Mouse (Mus musculus): ENCODE measurements around the gene H2-D1. TPM values are rescaled to one million over a fixed set of nuclear protein-coding genes. Genes with fewer than 3 reads are reported as not detected.

H2-D1 gene
- polyA plus RNA-seq, 1 experiment from 2014 or later = 87.2 TPM

- no peak overlapping the region for H3K4me3 ChIP-seq (ENCODE audit: low read length)
Observed at GRCm38 (mm10) chr17:35237504-35237903, 25.0 kb upstream of the H2-D1 start.

DNA sequence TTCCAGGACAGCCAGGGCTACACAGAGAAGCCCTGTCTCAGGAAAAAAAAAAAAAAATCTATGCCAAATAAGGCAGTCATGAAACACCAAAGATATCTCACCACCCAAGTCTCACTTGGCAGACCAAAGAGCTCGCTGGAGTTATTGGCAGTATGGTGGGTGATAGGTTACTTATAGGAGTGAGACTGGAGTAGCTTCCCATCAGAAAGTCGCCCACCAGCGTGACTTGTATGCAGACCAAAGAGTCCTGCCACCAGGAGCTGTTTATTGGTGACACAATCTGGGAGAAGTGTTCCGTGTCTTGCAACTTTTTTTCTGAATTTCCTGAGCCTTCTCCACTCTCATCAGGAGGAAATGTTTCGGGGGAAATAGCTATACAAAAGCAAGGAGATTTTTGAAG is 22.8 kb upstream of the H2-D1 start:
- H3K4me1 ChIP-seq (ENCODE audit: insufficient read depth, low read length) = peaks cover 30% of the 10 kb centered on the region
- H3K4me2 ChIP-seq (replicated peaks; ENCODE audit: low read depth, low read length) = no peak overlapping the region
- WGBS = 81% methylated on average over 5 of the region's 5 CpGs
- H3K27me3 ChIP-seq (ENCODE audit: insufficient read depth, low read length) = no peaks in the 10 kb centered on the region
- peaks cover 17% of the 10 kb centered on the region for H3K36me3 ChIP-seq (ENCODE audit: insufficient read depth, low read length)
- no peaks in the 10 kb centered on the region for H3K9me3 ChIP-seq (ENCODE audit: low read length)
- no peak overlapping the region for H3K27ac ChIP-seq (ENCODE audit: low read length)
- no peak overlapping the region for H3K9ac ChIP-seq (replicated peaks; ENCODE audit: low read length)
- ATAC-seq (ENCODE audit: low FRiP score, low TSS enrichment) = no peak
- no peak overlapping the region for H3K4me3 ChIP-seq (ENCODE audit: low read length)

More at GRCm38 (mm10) chr17:35237504-35237903, 25.0 kb upstream of the H2-D1 start:
- H3K9me3 ChIP-seq (ENCODE audit: low read length) = no peaks in the 10 kb centered on the region
- no peaks in the 10 kb centered on the region for H3K27me3 ChIP-seq (ENCODE audit: insufficient read depth, low read length)
- H3K9ac ChIP-seq (replicated peaks; ENCODE audit: low read length) = no peak overlapping the region; the same call in 1 of the 2 replicates
- peaks cover 35% of the 10 kb centered on the region for H3K4me1 ChIP-seq (ENCODE audit: insufficient read depth, low read length)
- H3K36me3 ChIP-seq (ENCODE audit: insufficient read depth, low read length) = no peaks in the 10 kb centered on the region
- WGBS = 82% methylated on average over 12 of the region's 12 CpGs
- no peak for ATAC-seq (ENCODE audit: low FRiP score, low TSS enrichment)
- H3K27ac ChIP-seq (ENCODE audit: low read length) = no peak overlapping the region
- H3K4me2 ChIP-seq (replicated peaks; ENCODE audit: low read depth, low read length) = no peak overlapping the region

- Histone ChIP-seq H3K4me3 (ENCODE audit: low read length) (peak overlapping the region; percentile 94), H3K9ac (replicated peaks; ENCODE audit: low read length) (peak overlapping the region; percentile 99), H3K4me2 (replicated peaks; ENCODE audit: low read depth, low read length) (peak overlapping the region; percentile 81), H3K4me1 (ENCODE audit: insufficient read depth, low read length) (peaks cover 38% of the 10 kb centered on the region), H3K9me3 (ENCODE audit: low read length) (no peaks in the 10 kb centered on the region), H3K27ac (ENCODE audit: low read length) (peak overlapping the region; percentile 99), H3K36me3 (ENCODE audit: insufficient read depth, low read length) (peaks cover 26% of the 10 kb centered on the region), H3K27me3 (ENCODE audit: insufficient read depth, low read length) (no peaks in the 10 kb centered on the region)
- ATAC-seq (ENCODE audit: low FRiP score, low TSS enrichment) = no peak; the same call in 1 of the 2 replicates
- WGBS = 26% methylated on average over 12 of the region's 12 CpGs
Observed at GRCm38 (mm10) chr17:35240384-35241304, 21.9 kb upstream of the H2-D1 start.

GRCm38 (mm10) chr17:35241305-35242014 is 21.1 kb upstream of the H2-D1 start, which contains the start of gene Ddx39b:
Gene Ddx39b (plus strand): TSS chr17:35241746.
- H3K9me3 ChIP-seq (ENCODE audit: low read length) = no peaks in the 10 kb centered on the region

DNA sequence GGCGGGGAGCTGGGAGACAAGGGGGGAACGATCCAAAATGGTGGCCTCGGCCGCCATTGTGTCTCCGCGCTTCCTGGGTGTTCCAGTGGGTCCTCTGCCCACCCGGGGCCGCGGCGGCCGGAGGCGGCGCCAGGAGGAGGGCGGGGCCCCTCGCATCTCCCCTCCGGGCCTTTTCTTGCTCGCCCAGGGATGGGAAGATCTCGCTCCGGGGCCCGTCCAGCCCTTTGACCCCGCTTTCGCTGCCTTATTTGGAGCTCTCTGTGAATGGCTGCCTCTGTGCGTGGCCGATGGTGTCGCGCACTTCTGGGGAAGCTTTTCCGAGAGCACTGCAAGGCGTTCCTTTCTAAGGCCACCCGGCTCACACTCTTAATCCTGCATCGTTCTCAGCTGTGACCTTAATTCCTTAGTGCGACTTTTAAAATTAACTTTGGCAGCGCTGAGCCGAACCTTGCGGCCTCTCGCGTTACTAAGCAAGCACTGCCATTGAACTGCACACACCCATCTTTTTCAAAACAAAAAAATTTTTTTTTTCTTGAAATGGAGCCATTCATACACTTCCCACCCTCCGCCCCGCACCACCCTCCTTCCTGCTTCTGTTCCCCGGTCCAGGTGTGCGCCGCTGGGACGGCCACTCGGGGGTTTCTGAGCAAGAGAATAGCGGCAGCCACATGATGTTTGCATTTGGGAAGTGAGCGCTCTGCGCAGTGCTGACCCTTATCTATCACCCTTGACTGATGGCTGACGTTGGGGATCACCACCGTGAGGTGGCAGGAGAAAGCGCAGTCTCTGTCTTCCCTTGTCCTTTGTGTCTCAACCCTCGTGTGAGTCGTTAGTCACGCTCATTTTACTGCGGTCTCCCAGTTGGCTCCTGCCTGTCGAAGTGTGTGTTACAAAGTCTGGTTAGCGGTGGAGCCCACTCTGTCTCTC is 20.3 kb upstream of the H2-D1 start:
- peaks cover 42% of the 10 kb centered on the region for H3K36me3 ChIP-seq (ENCODE audit: insufficient read depth, low read length)
- peak overlapping the region; percentile 99 for H3K27ac ChIP-seq (ENCODE audit: low read length)
- no peaks in the 10 kb centered on the region for H3K9me3 ChIP-seq (ENCODE audit: low read length)
- peak overlapping the region; percentile 81 for H3K4me2 ChIP-seq (replicated peaks; ENCODE audit: low read depth, low read length)
- ATAC-seq (ENCODE audit: low FRiP score, low TSS enrichment) = peak; percentile 40
- peaks cover 49% of the 10 kb centered on the region for H3K4me1 ChIP-seq (ENCODE audit: insufficient read depth, low read length)
- under 1% methylated on average over 52 of the region's 55 CpGs for WGBS
- H3K27me3 ChIP-seq (ENCODE audit: insufficient read depth, low read length) = no peaks in the 10 kb centered on the region
- H3K4me3 ChIP-seq (ENCODE audit: low read length) = peak overlapping the region; percentile 94
- H3K9ac ChIP-seq (replicated peaks; ENCODE audit: low read length) = peak overlapping the region; percentile 99

More at GRCm38 (mm10) chr17:35241305-35242014, 21.1 kb upstream of the H2-D1 start, which contains the start of gene Ddx39b:
- Histone ChIP-seq H3K4me3 (ENCODE audit: low read length) (peak within 1 kb of the TSS; percentile 94), H3K27me3 (ENCODE audit: insufficient read depth, low read length) (no peaks in the 10 kb centered on the region), H3K4me1 (ENCODE audit: insufficient read depth, low read length) (peaks cover 45% of the 10 kb centered on the region), H3K4me2 (replicated peaks; ENCODE audit: low read depth, low read length) (peak within 1 kb of the TSS; percentile 81), H3K9ac (replicated peaks; ENCODE audit: low read length) (peak within 1 kb of the TSS; percentile 99), H3K36me3 (ENCODE audit: insufficient read depth, low read length) (peaks cover 34% of the 10 kb centered on the region), H3K27ac (ENCODE audit: low read length) (peak within 1 kb of the TSS; percentile 99)
- under 1% methylated on average over 67 of the region's 69 CpGs for WGBS
- peak; percentile 89 for ATAC-seq (ENCODE audit: low FRiP score, low TSS enrichment)

GRCm38 (mm10) chr17:35243086-35243485 is 19.4 kb upstream of the H2-D1 start:
- ATAC-seq (ENCODE audit: low FRiP score, low TSS enrichment) = no peak
- Histone ChIP-seq H3K4me1 (ENCODE audit: insufficient read depth, low read length) (peaks cover 55% of the 10 kb centered on the region), H3K36me3 (ENCODE audit: insufficient read depth, low read length) (peaks cover 51% of the 10 kb centered on the region), H3K27ac (ENCODE audit: low read length) (peak overlapping the region; percentile 99), H3K4me2 (replicated peaks; ENCODE audit: low read depth, low read length) (peak overlapping the region; percentile 81), H3K9me3 (ENCODE audit: low read length) (no peaks in the 10 kb centered on the region), H3K4me3 (ENCODE audit: low read length) (peak overlapping the region; percentile 94), H3K27me3 (ENCODE audit: insufficient read depth, low read length) (no peaks in the 10 kb centered on the region), H3K9ac (replicated peaks; ENCODE audit: low read length) (peak overlapping the region; percentile 99)
- under 1% methylated on average over 16 of the region's 16 CpGs for WGBS

DNA sequence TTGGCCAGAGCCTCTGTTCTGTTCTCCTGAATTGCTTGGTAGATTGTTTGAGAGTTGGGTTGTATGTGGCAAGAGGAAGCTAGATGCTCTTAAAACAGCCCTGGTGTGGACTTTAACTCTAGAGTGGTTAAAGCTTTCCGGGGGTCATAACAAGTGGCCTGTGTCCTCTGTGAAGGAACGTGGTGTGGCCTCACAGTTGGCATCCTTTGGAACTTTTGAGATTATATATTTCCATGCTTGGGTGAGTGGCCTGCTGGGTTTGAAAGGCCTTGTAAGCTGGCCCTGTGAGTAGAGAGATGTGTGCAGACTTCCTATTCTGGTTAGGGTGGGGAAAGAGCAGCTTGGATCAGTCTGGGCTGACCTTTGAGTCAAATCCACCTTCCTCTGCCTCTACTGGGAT is 17.5 kb upstream of the H2-D1 start:
- H3K27me3 ChIP-seq (ENCODE audit: insufficient read depth, low read length) = no peaks in the 10 kb centered on the region
- 0 out of 2 replicates have a peak overlapping the region, but pooled peaks have one; percentile 15 for H3K27ac ChIP-seq (ENCODE audit: low read length)
- no peaks in the 10 kb centered on the region for H3K9me3 ChIP-seq (ENCODE audit: low read length)
- peak overlapping the region; percentile 99 for H3K9ac ChIP-seq (replicated peaks; ENCODE audit: low read length)
- 56% methylated on average over 2 of the region's 2 CpGs for WGBS
- H3K4me2 ChIP-seq (replicated peaks; ENCODE audit: low read depth, low read length) = peak overlapping the region; percentile 81
- H3K4me3 ChIP-seq (ENCODE audit: low read length) = peak overlapping the region; percentile 94
- no peak for ATAC-seq (ENCODE audit: low FRiP score, low TSS enrichment)
- peaks cover 62% of the 10 kb centered on the region for H3K4me1 ChIP-seq (ENCODE audit: insufficient read depth, low read length)
- H3K36me3 ChIP-seq (ENCODE audit: insufficient read depth, low read length) = peaks cover 69% of the 10 kb centered on the region

GRCm38 (mm10) chr17:35245731-35246623 is 16.6 kb upstream of the H2-D1 start:
- peaks cover 78% of the 10 kb centered on the region for H3K36me3 ChIP-seq (ENCODE audit: insufficient read depth, low read length)
- no peak overlapping the region; the same call in 1 of the 2 replicates for H3K4me2 ChIP-seq (replicated peaks; ENCODE audit: low read depth, low read length)
- H3K27ac ChIP-seq (ENCODE audit: low read length) = no peak overlapping the region
- H3K4me1 ChIP-seq (ENCODE audit: insufficient read depth, low read length) = peaks cover 55% of the 10 kb centered on the region
- H3K4me3 ChIP-seq (ENCODE audit: low read length) = 0 out of 2 replicates have a peak overlapping the region, but pooled peaks have one; percentile 3
- H3K27me3 ChIP-seq (ENCODE audit: insufficient read depth, low read length) = no peaks in the 10 kb centered on the region
- no peaks in the 10 kb centered on the region for H3K9me3 ChIP-seq (ENCODE audit: low read length)
- ATAC-seq (ENCODE audit: low FRiP score, low TSS enrichment) = no peak
- 76% methylated on average over 15 of the region's 15 CpGs for WGBS
- H3K9ac ChIP-seq (replicated peaks; ENCODE audit: low read length) = no peak overlapping the region; the same call in 1 of the 2 replicates

Data from kidney, embryonic 16.5 days (tissue).